14 mouse cellular contexts compared by ENCODE assay signal in genomic region chr13:91938826-91939225, GRCm38 (mm10).
"Had no signal": no experiment of that assay in that cellular context is flagged by ENCODE, and none has a peak within 500 bp of the region (broad histone marks: within the 10 kb centered on the region; RNA-seq: fewer than 3 reads in every experiment).

No protein-coding gene starts in this region.

- ATAC-seq: lung, postnatal 0 days; midbrain, embryonic 13.5 days had no signal

- H3K27me3 ChIP-seq: liver, embryonic 15.5 days; midbrain, embryonic 13.5 days; neural tube, embryonic 13.5 days had no signal

- H3K9me3 ChIP-seq: liver, embryonic 15.5 days; midbrain, embryonic 13.5 days; neural tube, embryonic 13.5 days had no signal

- H3K9ac ChIP-seq: liver, embryonic 15.5 days; midbrain, embryonic 13.5 days; neural tube, embryonic 13.5 days had no signal

- H3K4me1 ChIP-seq: liver, embryonic 15.5 days; midbrain, embryonic 13.5 days; neural tube, embryonic 13.5 days had no signal

- H3K27ac ChIP-seq: kidney, postnatal 0 days; liver, embryonic 15.5 days; midbrain, embryonic 13.5 days; neural tube, embryonic 13.5 days had no signal

- DNase-seq: kidney, adult 11 months; kidney, adult 9 months; kidney, postnatal 36 days; lung, adult 2 months; lung, postnatal 36 days; right cerebral cortex, adult 18-20 months; right cerebral cortex, postnatal 25 days; thymus, postnatal 4 days had no signal

- H3K36me3 ChIP-seq: liver, embryonic 15.5 days; midbrain, embryonic 13.5 days; neural tube, embryonic 13.5 days had no signal

- H3K4me3 ChIP-seq: liver, embryonic 15.5 days; midbrain, embryonic 13.5 days; neural tube, embryonic 13.5 days had no signal

- H3K4me2 ChIP-seq: liver, embryonic 11.5 days; liver, embryonic 15.5 days; midbrain, embryonic 13.5 days; neural tube, embryonic 13.5 days had no signal
